Mouse (Mus musculus) lung, postnatal 0 days (tissue): ENCODE results near the gene Pyurf. TPM values are rescaled to one million over a fixed set of nuclear protein-coding genes. Genes with fewer than 3 reads are reported as not detected.

ENCODE experiments used
- ATAC-seq: fragments of 200-750 bp; cut with Nextera tagmentation; 2 replicates; pipeline ENCODE4 v1.8.0; 2017; ENCODE audit warnings: moderate library complexity
- DNase-seq: peaks from one replicate; pipeline ENCODE4 v3.0.0-alpha.2; 2016; ENCODE audit warnings: low spot score
- H3K27ac ChIP-seq: fragments of 300-500 bp; sonication (generic); 2 replicates; pipeline ENCODE4 v1.5.1; 2014; ENCODE audit warnings: antibody characterized with exemption, mild to moderate bottlenecking, low read length, mixed read lengths
- H3K27me3 ChIP-seq: fragments of 300-500 bp; sonication (generic); replicated peaks from 2 replicates; pipeline ENCODE4 v1.6.1; 2014; ENCODE audit warnings: low read length, mixed read lengths; ENCODE audit not compliant: insufficient read depth
- H3K36me3 ChIP-seq: fragments of 300-500 bp; sonication (generic); 2 replicates; pipeline ENCODE4 v1.6.1; 2014; ENCODE audit warnings: low read length, mixed read lengths; ENCODE audit not compliant: insufficient read depth
- H3K4me1 ChIP-seq: fragments of 300-500 bp; sonication (generic); 2 replicates; pipeline ENCODE4 v1.6.1; 2014; ENCODE audit warnings: antibody characterized with exemption, low read depth, low read length, mixed read lengths; ENCODE audit not compliant: insufficient read depth
- H3K4me2 ChIP-seq: fragments of 300-500 bp; sonication (generic); replicated peaks from 2 replicates; pipeline ENCODE4 v1.6.1; 2014; ENCODE audit warnings: low read depth, mild to moderate bottlenecking, low read length, moderate library complexity, mixed read lengths
- H3K4me3 ChIP-seq: fragments of 300-500 bp; sonication (generic); 2 replicates; pipeline ENCODE4 v1.5.1; 2014; ENCODE audit warnings: low read depth, low read length
- H3K9ac ChIP-seq: fragments of 300-500 bp; sonication (generic); replicated peaks from 2 replicates; pipeline ENCODE4 v1.6.1; 2014; ENCODE audit warnings: low read depth, mild to moderate bottlenecking
- H3K9me3 ChIP-seq: fragments of 300-500 bp; sonication (generic); 2 replicates; pipeline ENCODE4 v1.6.1; 2016; ENCODE audit warnings: low read length, mixed read lengths
- CTCF ChIP-seq: IDR thresholded peaks from 2 replicates; pipeline ENCODE4 v1.5.1; 2016; ENCODE audit warnings: antibody characterized with exemption, mild to moderate bottlenecking
- EP300 ChIP-seq: IDR thresholded peaks from 2 replicates; pipeline ENCODE4 v1.6.1; 2016; ENCODE audit warnings: antibody characterized with exemption, mild to moderate bottlenecking, control low read depth
- WGBS: fragments of 180-500 bp; shearing (Covaris S2); extraction: QIAGEN DNeasy Blood & Tissue Kit; methylation state at CpG from one replicate; pipeline ENCODE4 v1.1.7; 2014; 5-methylcytosine and 5-hydroxymethylcytosine counted together
- polyA plus RNA-seq: library from polyadenylated mRNA; unstranded; fragments of >200 nt; fragmentation: Nextera tagmentation; extraction: Ambion mirVana; gene quantifications from 2 replicates; pipeline ENCODE4 v1.2.1, GENCODE M21; 2015

Pyurf gene
- polyA plus RNA-seq, 1 experiment from 2014 or later, result 11.3 TPM

DNA sequence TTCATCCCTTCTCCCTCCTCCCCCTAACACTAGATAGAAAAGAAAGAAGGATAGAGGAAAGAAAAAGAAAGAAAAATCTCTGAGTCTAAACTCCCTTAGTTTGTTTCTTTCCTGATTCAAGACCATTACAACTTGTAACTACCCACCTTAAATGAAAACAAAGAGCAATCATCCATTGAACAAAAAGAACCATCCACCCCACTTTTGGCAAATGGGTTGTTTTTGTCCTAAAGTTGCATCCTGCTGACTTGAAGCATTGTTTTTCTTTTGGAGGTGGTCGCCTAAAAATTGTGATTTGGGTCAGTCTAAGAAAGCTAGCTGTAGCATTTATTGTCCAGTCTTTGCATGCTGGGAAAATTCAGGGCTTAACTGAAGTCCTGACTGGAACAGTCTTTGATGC lies 52.3 kb downstream of the Pyurf start:
- Histone ChIP-seq H3K36me3 (no peaks in the 10 kb centered on the region), H3K4me1 (peaks cover 3% of the 10 kb centered on the region; the same call in 1 of the 2 replicates), H3K27ac (no peak overlapping the region), H3K27me3 (no peaks in the 10 kb centered on the region), H3K4me3 (no peak overlapping the region), H3K4me2 (no peak overlapping the region), H3K9me3 (no peaks in the 10 kb centered on the region), H3K9ac (no peak overlapping the region)
- TF ChIP-seq CTCF, result no peak
- no peak for TF ChIP-seq EP300
- DNase-seq, result no peak
- ATAC-seq, result no peak
- 63% methylated on average over 1 of the region's 1 CpGs for WGBS

Other genes with a start within 250 kb of the Pyurf start
- gene Ppm1k, start 156.6 kb downstream of the Pyurf start, polyA plus RNA-seq, result 5.5 and 6.6 TPM in 2 replicates
- 3.5 and 4.1 TPM in 2 replicates for gene Herc6, start 111.1 kb downstream of the Pyurf start, polyA plus RNA-seq
- 10.5 and 10.6 TPM in 2 replicates for gene Lancl2, start 10.5 kb upstream of the Pyurf start, polyA plus RNA-seq
- gene Vopp1, start 133.1 kb upstream of the Pyurf start, polyA plus RNA-seq, result 15.9 and 17.6 TPM in 2 replicates
- not detected in 2 replicates for gene Vmn1r21, start 158.3 kb upstream of the Pyurf start, polyA plus RNA-seq
- gene Vmn1r22, start 215.9 kb upstream of the Pyurf start, polyA plus RNA-seq, result not detected in 2 replicates
- not detected in 2 replicates for gene Vmn1r23, start 234.8 kb upstream of the Pyurf start, polyA plus RNA-seq